Mouse (Mus musculus) urinary bladder, postnatal 25 days (tissue): ENCODE results near the gene Wfdc1.

Experiments
- DNase-seq: peaks from one replicate; pipeline ENCODE4 v3.0.0; 2022; ENCODE audit warnings: low spot score

Wfdc1 gene

DNA sequence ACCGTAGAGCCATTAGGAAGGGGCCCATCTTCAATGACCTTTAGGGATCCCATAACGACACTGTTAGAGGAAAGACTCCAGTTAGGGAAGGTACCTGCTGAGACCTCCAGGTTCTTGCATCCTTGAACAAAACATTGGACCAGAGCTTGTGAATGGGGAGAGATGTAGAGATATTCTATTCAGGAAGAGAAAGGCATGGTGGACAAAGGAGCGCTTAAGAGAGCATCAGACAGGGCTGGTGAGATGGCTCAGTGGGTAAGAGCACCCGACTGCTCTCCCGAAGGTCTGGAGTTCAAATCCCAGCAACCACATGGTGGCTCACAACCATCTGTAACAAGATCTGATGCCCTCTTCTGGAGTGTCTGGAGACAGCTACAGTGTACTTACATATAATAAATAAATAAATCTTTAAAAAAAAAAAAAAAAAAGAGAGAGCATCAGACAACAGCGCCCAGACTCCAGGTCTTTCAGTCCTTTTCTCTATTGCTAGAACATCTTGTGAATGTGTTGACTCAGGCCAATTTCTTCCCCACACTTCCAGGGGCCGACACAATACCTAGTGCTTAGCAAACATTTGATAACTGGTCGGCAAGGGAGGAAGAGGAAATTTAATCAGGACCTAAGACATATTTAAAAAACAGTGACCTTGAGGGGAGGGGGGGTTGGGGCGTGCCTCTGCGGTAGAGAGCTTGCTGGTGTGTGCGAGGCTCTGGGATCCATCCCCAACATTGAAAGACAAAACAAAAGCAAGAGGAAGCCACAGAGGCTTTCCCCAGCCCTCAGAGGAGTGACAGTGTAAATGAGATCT, 71.1 kb downstream of the Wfdc1 start:
- DNase-seq: no peak
